Mouse (Mus musculus): ENCODE results near the gene Zfp987. TPM values are rescaled to one million over a fixed set of nuclear protein-coding genes. Genes with fewer than 3 reads are reported as not detected.
"Not testable (repeated sequence)": the region's sequence is repeated elsewhere in the genome, so short reads cannot be mapped to it uniquely, and the experiment has no call there.

The Zfp987 gene
- polyA plus RNA-seq, 1 experiment from 2014 or later: not detected

GRCm38 (mm10) chr4:146066932-146067580 is 30.0 kb upstream of the Zfp987 start:
- peaks cover 36% of the 10 kb centered on the region for H3K9me3 ChIP-seq
- H3K4me2 ChIP-seq: peak overlapping the region; percentile 65
- H3K27me3 ChIP-seq (replicated peaks); H3K27ac ChIP-seq (replicated peaks); H3K36me3 ChIP-seq; H3K9ac ChIP-seq; H3K4me1 ChIP-seq; ATAC-seq (ENCODE audit: extremely low read depth, insufficient number of reproducible peaks, low FRiP score, low TSS enrichment): not testable (repeated sequence)
- peak overlapping the region; percentile 45 for H3K4me3 ChIP-seq
- WGBS: 31% methylated on average over 45 of the region's 45 CpGs

GRCm38 (mm10) chr4:146067594-146067993 is 29.5 kb upstream of the Zfp987 start:
- H3K9me3 ChIP-seq: peaks cover 31% of the 10 kb centered on the region
- WGBS: 16% methylated on average over 55 of the region's 55 CpGs
- H3K27me3 ChIP-seq (replicated peaks); ATAC-seq (ENCODE audit: extremely low read depth, insufficient number of reproducible peaks, low FRiP score, low TSS enrichment); H3K4me1 ChIP-seq; H3K36me3 ChIP-seq; H3K27ac ChIP-seq (replicated peaks): not testable (repeated sequence)
- H3K9ac ChIP-seq: 0 out of 2 replicates have a peak overlapping the region, but pooled peaks have one; percentile 12
- H3K4me3 ChIP-seq: peak overlapping the region; percentile 45
- H3K4me2 ChIP-seq: peak overlapping the region; percentile 65

GRCm38 (mm10) chr4:146073264-146073663 is 23.8 kb upstream of the Zfp987 start:
- not testable (repeated sequence) for H3K9ac ChIP-seq; H3K4me2 ChIP-seq; ATAC-seq (ENCODE audit: extremely low read depth, insufficient number of reproducible peaks, low FRiP score, low TSS enrichment); H3K27ac ChIP-seq (replicated peaks); H3K4me3 ChIP-seq; H3K27me3 ChIP-seq (replicated peaks); H3K4me1 ChIP-seq; H3K9me3 ChIP-seq; H3K36me3 ChIP-seq
- WGBS: 68% methylated on average over 7 of the region's 7 CpGs

- H3K4me1 ChIP-seq; H3K4me3 ChIP-seq; H3K27ac ChIP-seq (replicated peaks); H3K4me2 ChIP-seq; ATAC-seq (ENCODE audit: extremely low read depth, insufficient number of reproducible peaks, low FRiP score, low TSS enrichment); H3K9me3 ChIP-seq; H3K36me3 ChIP-seq; H3K9ac ChIP-seq; H3K27me3 ChIP-seq (replicated peaks): not testable (repeated sequence)
- WGBS: 27% methylated on average over 3 of the region's 3 CpGs
These were observed 4.3 kb downstream of the Zfp987 start for GRCm38 (mm10) chr4:146101448-146101847.

- no CpG with 5 or more reads among the region's 6 CpGs for WGBS
- H3K9ac ChIP-seq; H3K9me3 ChIP-seq; ATAC-seq (ENCODE audit: extremely low read depth, insufficient number of reproducible peaks, low FRiP score, low TSS enrichment); H3K4me2 ChIP-seq; H3K36me3 ChIP-seq; H3K4me1 ChIP-seq; H3K27ac ChIP-seq (replicated peaks); H3K27me3 ChIP-seq (replicated peaks); H3K4me3 ChIP-seq: not testable (repeated sequence)
These were observed 59.4 kb downstream of the Zfp987 start, which contains the start of gene Zfp600 for GRCm38 (mm10) chr4:146156524-146156923. Zfp600 (plus strand) TSS chr4:146156824.

- not testable (repeated sequence) for ATAC-seq (ENCODE audit: extremely low read depth, insufficient number of reproducible peaks, low FRiP score, low TSS enrichment); H3K27me3 ChIP-seq (replicated peaks); H3K4me3 ChIP-seq; H3K9ac ChIP-seq; H3K4me1 ChIP-seq; H3K27ac ChIP-seq (replicated peaks); H3K36me3 ChIP-seq; H3K4me2 ChIP-seq
- peaks cover 11% of the 10 kb centered on the region for H3K9me3 ChIP-seq
- 52% methylated on average over 4 of the region's 4 CpGs for WGBS
These were observed 65.8 kb downstream of the Zfp987 start for GRCm38 (mm10) chr4:146162893-146163292.

GRCm38 (mm10) chr4:146167202-146167832 is 70.2 kb downstream of the Zfp987 start:
- not testable (repeated sequence) for H3K4me1 ChIP-seq; ATAC-seq (ENCODE audit: extremely low read depth, insufficient number of reproducible peaks, low FRiP score, low TSS enrichment)
- WGBS: 63% methylated on average over 3 of the region's 3 CpGs

GRCm38 (mm10) chr4:146167879-146168532 is 70.9 kb downstream of the Zfp987 start:
- not testable (repeated sequence) for H3K27ac ChIP-seq (replicated peaks); H3K27me3 ChIP-seq (replicated peaks); H3K9ac ChIP-seq; H3K4me2 ChIP-seq; H3K36me3 ChIP-seq; H3K4me3 ChIP-seq; H3K4me1 ChIP-seq
- 72% methylated on average over 10 of the region's 10 CpGs for WGBS
- peak; percentile 38 for ATAC-seq (ENCODE audit: extremely low read depth, insufficient number of reproducible peaks, low FRiP score, low TSS enrichment)
- H3K9me3 ChIP-seq: peaks cover 21% of the 10 kb centered on the region

More at GRCm38 (mm10) chr4:146167202-146167832, 70.2 kb downstream of the Zfp987 start:
- H3K36me3 ChIP-seq; H3K9ac ChIP-seq; H3K27ac ChIP-seq (replicated peaks); H3K4me2 ChIP-seq; H3K4me3 ChIP-seq; H3K27me3 ChIP-seq (replicated peaks): not testable (repeated sequence)
- peaks cover 21% of the 10 kb centered on the region for H3K9me3 ChIP-seq

GRCm38 (mm10) chr4:146168730-146169215 is 71.7 kb downstream of the Zfp987 start:
- H3K9me3 ChIP-seq: peaks cover 27% of the 10 kb centered on the region
- not testable (repeated sequence) for H3K36me3 ChIP-seq; H3K4me1 ChIP-seq; H3K4me3 ChIP-seq; H3K4me2 ChIP-seq; H3K27me3 ChIP-seq (replicated peaks); H3K9ac ChIP-seq; H3K27ac ChIP-seq (replicated peaks)
- no CpG with 5 or more reads among the region's 2 CpGs for WGBS
- peak; percentile 69 for ATAC-seq (ENCODE audit: extremely low read depth, insufficient number of reproducible peaks, low FRiP score, low TSS enrichment)

GRCm38 (mm10) chr4:146173378-146174226 is 76.5 kb downstream of the Zfp987 start:
- H3K4me3 ChIP-seq; H3K27me3 ChIP-seq (replicated peaks); H3K4me2 ChIP-seq; H3K9ac ChIP-seq; H3K27ac ChIP-seq (replicated peaks); H3K4me1 ChIP-seq; H3K36me3 ChIP-seq: not testable (repeated sequence)
- 55% methylated on average over 4 of the region's 4 CpGs for WGBS
- peak; percentile 73 for ATAC-seq (ENCODE audit: extremely low read depth, insufficient number of reproducible peaks, low FRiP score, low TSS enrichment)
- peaks cover 19% of the 10 kb centered on the region for H3K9me3 ChIP-seq

Measured in heart, embryonic 13.5 days (tissue).